Mouse (Mus musculus) lung, adult 2 months (tissue): Measurements from ENCODE around the gene Col5a1. TPM values are rescaled to one million over a fixed set of nuclear protein-coding genes. Genes with fewer than 3 reads are reported as not detected.
A peak's percentile ranks its signal among the peaks of the same experiment; 100 is the strongest.

Experiments used
- DNase-seq: peaks from one replicate; pipeline ENCODE4 v3.0.0; 2022
- H3K4me1 ChIP-seq: fragments of 200-500 bp; 2 replicates; pipeline ENCODE4 v1.6.1; 2011; ENCODE audit warnings: low read length; ENCODE audit not compliant: control insufficient read depth, insufficient read depth
- H3K4me3 ChIP-seq: fragments of 200-500 bp; replicated peaks from 2 replicates; pipeline ENCODE3; 2011; ENCODE audit warnings: low read depth, mild to moderate bottlenecking, control low read depth, low read length; ENCODE audit errors: extremely low read depth
- CTCF ChIP-seq: fragments of 200-500 bp; IDR thresholded peaks from 2 replicates; pipeline ENCODE4 v1.5.1; 2011; ENCODE audit warnings: mild to moderate bottlenecking, low read length, control low read depth; ENCODE audit not compliant: insufficient read depth
- POLR2A ChIP-seq: fragments of 200-500 bp; IDR thresholded peaks from 2 replicates; pipeline ENCODE4 v1.6.1; 2011; ENCODE audit warnings: low read depth, mild to moderate bottlenecking, control low read depth, low read length, borderline replicate concordance; ENCODE audit errors: extremely low read depth
- WGBS: fragments of 180-500 bp; shearing (Covaris S2); methylation state at CpG from one replicate; pipeline ENCODE4 v1.1.7; 2018; 5-methylcytosine and 5-hydroxymethylcytosine counted together
- polyA plus RNA-seq: library from polyadenylated mRNA; depleted of rRNA; stranded (reverse); fragments of >200 nt; gene quantifications from 2 replicates; pipeline ENCODE4 v1.2.3, GENCODE M21; 2012

The Col5a1 gene
- polyA plus RNA-seq, 1 experiment: 18.8 TPM

- 89% methylated on average over 13 of the region's 13 CpGs for WGBS
- DNase-seq: no peak
- TF ChIP-seq POLR2A (no peak), CTCF (no peak)
- Histone ChIP-seq H3K4me3 (no peak overlapping the region), H3K4me1 (peaks cover 9% of the 10 kb centered on the region; the same call in 1 of the 2 replicates)
Measured at GRCm38 (mm10) chr2:27876724-27877504, 9.3 kb upstream of the Col5a1 start.

- DNase-seq: no peak
- no peak for TF ChIP-seq CTCF
- no peak for TF ChIP-seq POLR2A
- H3K4me1 ChIP-seq: peaks cover 9% of the 10 kb centered on the region; the same call in 1 of the 2 replicates
- no peak overlapping the region for H3K4me3 ChIP-seq
- 77% methylated on average over 5 of the region's 5 CpGs for WGBS
Measured at GRCm38 (mm10) chr2:27878066-27878465, 8.2 kb upstream of the Col5a1 start.

GRCm38 (mm10) chr2:27883276-27883675 lies 2.9 kb upstream of the Col5a1 start:
- no peak overlapping the region for H3K4me3 ChIP-seq
- WGBS: 85% methylated on average over 7 of the region's 7 CpGs
- no peak for DNase-seq
- no peak for TF ChIP-seq POLR2A
- TF ChIP-seq CTCF: no peak
- peaks cover 2% of the 10 kb centered on the region; the same call in 1 of the 2 replicates for H3K4me1 ChIP-seq

GRCm38 (mm10) chr2:27885456-27886147 lies 623 bp upstream of the Col5a1 start:
- DNase-seq: peak; percentile 60
- 12% methylated on average over 12 of the region's 12 CpGs for WGBS

GRCm38 (mm10) chr2:27886608-27887460 lies 609 bp downstream of the Col5a1 start:
- WGBS: under 1% methylated on average over 67 of the region's 67 CpGs
- Histone ChIP-seq H3K4me3 (peak overlapping the region; percentile 73), H3K4me1 (peaks cover 5% of the 10 kb centered on the region; the same call in 1 of the 2 replicates)
- TF ChIP-seq POLR2A (no peak), CTCF (peak; percentile 23; the same call in 1 of the 2 replicates)
- peak; percentile 35 for DNase-seq

More at GRCm38 (mm10) chr2:27885456-27886147, 623 bp upstream of the Col5a1 start:
- H3K4me1 ChIP-seq: peaks cover 5% of the 10 kb centered on the region; the same call in 1 of the 2 replicates
- TF ChIP-seq CTCF: no peak
- no peak for TF ChIP-seq POLR2A
- H3K4me3 ChIP-seq: peak overlapping the region; percentile 73

GRCm38 (mm10) chr2:27887461-27888264 lies 1.4 kb downstream of the Col5a1 start:
- no peak for DNase-seq
- H3K4me3 ChIP-seq: no peak overlapping the region
- 39% methylated on average over 11 of the region's 11 CpGs for WGBS
- H3K4me1 ChIP-seq: peaks cover 8% of the 10 kb centered on the region; the same call in 1 of the 2 replicates
- TF ChIP-seq CTCF: no peak
- no peak for TF ChIP-seq POLR2A

GRCm38 (mm10) chr2:27888603-27889545 lies 2.6 kb downstream of the Col5a1 start:
- peak; percentile 17 for DNase-seq

More at GRCm38 (mm10) chr2:27888603-27889545, 2.6 kb downstream of the Col5a1 start:
- peak overlapping the region; percentile 51 for H3K4me3 ChIP-seq
- 24% methylated on average over 10 of the region's 10 CpGs for WGBS
- H3K4me1 ChIP-seq: peaks cover 8% of the 10 kb centered on the region; the same call in 1 of the 2 replicates
- TF ChIP-seq POLR2A: no peak
- TF ChIP-seq CTCF: no peak
